Mouse (Mus musculus): Measurements from ENCODE around the gene Gdpd5.

GRCm38 (mm10) chr7:99384101-99384611 lies 2.9 kb downstream of the Gdpd5 start:
- TF ChIP-seq CTCF (IDR thresholded peaks at IDR 0.05; ENCODE audit: extremely low read depth, insufficient read length, insufficient replicate concordance, low read depth, low read length) (no peak), POLR2A (IDR thresholded peaks at IDR 0.05; ENCODE audit: low read depth, low read length) (no peak)
